In the genomic region with DNA sequence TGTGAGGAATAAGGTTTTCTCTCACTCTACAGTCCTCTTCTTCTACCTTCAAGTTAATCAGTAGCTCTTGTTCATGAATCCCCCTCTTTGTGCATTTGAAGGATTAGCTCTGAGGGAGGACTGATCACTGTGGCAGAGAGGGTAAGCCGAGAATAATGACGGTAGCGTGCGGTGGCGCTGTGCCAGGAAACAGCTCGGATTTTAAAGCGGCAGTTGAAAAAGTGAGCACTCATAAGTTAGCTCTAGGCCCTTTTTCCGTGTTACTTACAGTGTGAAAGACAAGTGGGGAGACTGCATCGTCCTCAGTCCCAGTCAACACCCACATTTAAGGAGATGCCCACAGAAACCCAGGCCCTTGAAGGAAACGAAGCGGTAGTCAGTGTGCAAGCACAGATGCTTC, we compare ENCODE assay signal across 10 mouse cellular contexts. TPM values are rescaled to one million over a fixed set of nuclear protein-coding genes. Genes with fewer than 3 reads are reported as not detected.
DNase-seq lines count a peak whose midpoint lies in the region; ATAC-seq lines count a peak whose summit lies in the region.
"Had no signal": no experiment of that assay in that cellular context is flagged by ENCODE, and none has a peak within 500 bp of the region (broad histone marks: within the 10 kb centered on the region; RNA-seq: fewer than 3 reads in every experiment).

No protein-coding gene starts in this region.

- no peak overlapping the region for H3K4me2 ChIP-seq in embryonic facial prominence, embryonic 11.5 days (ENCODE audit: low read depth, low read length)

- WGBS in embryonic facial prominence, embryonic 11.5 days, result 65% methylated on average over 11 of the region's 11 CpGs
- WGBS in embryonic facial prominence, embryonic 10.5 days, result 63% methylated on average over 11 of the region's 11 CpGs

- H3K27ac ChIP-seq in embryonic facial prominence, embryonic 11.5 days (replicated peaks; ENCODE audit: low read depth, low read length), result no peak overlapping the region
- H3K27ac ChIP-seq in embryonic facial prominence, embryonic 10.5 days (replicated peaks), result no peak overlapping the region

- intact Hi-C loops in heart, postnatal 14 days (cut with DNase I), result loop anchor here (10.0 kb wide), 1 partner anchor 772 kb away; no protein-coding TSS in a partner anchor
- intact Hi-C loops in left cerebral cortex, postnatal 36 days (cut with DNase I), result no loop called here

- peak; percentile 24 for DNase-seq in embryonic facial prominence, embryonic 11.5 days (ENCODE audit: low spot score)
- DNase-seq in embryonic facial prominence, embryonic 10.5 days (ENCODE audit: low spot score), result no peak
- peak; percentile 34 for DNase-seq in ovary, postnatal 36 days (ENCODE audit: low spot score)
- no peak for DNase-seq in ovary, adult 18-20 months (ENCODE audit: low spot score)
- DNase-seq in heart, postnatal 14 days, result peak; percentile 24 to 53
- peak; percentile 49 for DNase-seq in lung, postnatal 36 days
- no peak for DNase-seq in left cerebral cortex, postnatal 36 days (ENCODE audit: low spot score in 2 of 2)

- H3K27me3 ChIP-seq in embryonic facial prominence, embryonic 11.5 days (ENCODE audit: control insufficient read depth, insufficient read depth, low read length), result no peaks in the 10 kb centered on the region
- H3K27me3 ChIP-seq in embryonic facial prominence, embryonic 10.5 days (replicated peaks; ENCODE audit: low read depth, poor library complexity, severe bottlenecking), result no peaks in the 10 kb centered on the region

- no peak for ATAC-seq in embryonic facial prominence, embryonic 11.5 days (replicated peaks; ENCODE audit: insufficient number of reproducible peaks, low FRiP score, low TSS enrichment, low read depth)
- ATAC-seq in CD4-positive, CD25-positive, alpha-beta regulatory T cell, adult 4 months, result no peak

- no peak overlapping the region for H3K9ac ChIP-seq in embryonic facial prominence, embryonic 11.5 days (replicated peaks; ENCODE audit: low read length)

- H3K9me3 ChIP-seq in embryonic facial prominence, embryonic 11.5 days (replicated peaks; ENCODE audit: control insufficient read depth, low read length), result no peaks in the 10 kb centered on the region
- no peaks in the 10 kb centered on the region for H3K9me3 ChIP-seq in embryonic facial prominence, embryonic 10.5 days

- H3K4me3 ChIP-seq in embryonic facial prominence, embryonic 11.5 days (ENCODE audit: low read depth, low read length), result no peak overlapping the region
- no peak overlapping the region for H3K4me3 ChIP-seq in embryonic facial prominence, embryonic 10.5 days

- H3K36me3 ChIP-seq in embryonic facial prominence, embryonic 11.5 days (replicated peaks; ENCODE audit: control insufficient read depth, insufficient read depth, low read depth, low read length), result no peaks in the 10 kb centered on the region
- no peaks in the 10 kb centered on the region for H3K36me3 ChIP-seq in embryonic facial prominence, embryonic 10.5 days (replicated peaks)

- H3K4me1 ChIP-seq in embryonic facial prominence, embryonic 11.5 days (ENCODE audit: control insufficient read depth, insufficient read depth, low read length), result 0 out of 2 replicates have a peak, but pooled peaks cover 2% of the 10 kb centered on the region
- H3K4me1 ChIP-seq in embryonic facial prominence, embryonic 10.5 days, result peaks cover 5% of the 10 kb centered on the region

RNA-seq across cellular contexts. Expression of a gene that starts 19.3 kb away (rescaled TPM):
- polyA plus RNA-seq in embryonic facial prominence, embryonic 11.5 days (2014; fragmentation: Nextera tagmentation; extraction: Ambion mirVana), result 54.9 and 61.7 TPM in 2 replicates
- polyA plus RNA-seq in embryonic facial prominence, embryonic 10.5 days (2016; fragmentation: Nextera tagmentation; extraction: Ambion mirVana), result 60.1 and 61.2 TPM in 2 replicates
- 10 to 100 TPM; 27.4 to 30.9 TPM for total RNA-seq in heart, postnatal 14 days (2021)
- polyA plus RNA-seq in CD4-positive, CD25-positive, alpha-beta regulatory T cell, adult 4 months (2017; shearing (Covaris generic)), result 100 to 1,000 TPM in 1 of 2 experiments, 10 to 100 TPM in 1; 79.9 to 126 TPM
- total RNA-seq in left cerebral cortex, postnatal 36 days (2021), result 10 to 100 TPM; 48.3 to 61.0 TPM

RNA-seq across cellular contexts. Expression of a gene that starts 46.1 kb away (rescaled TPM):
- 5.5 and 5.9 TPM in 2 replicates for polyA plus RNA-seq in embryonic facial prominence, embryonic 11.5 days (2014; fragmentation: Nextera tagmentation; extraction: Ambion mirVana)
- polyA plus RNA-seq in embryonic facial prominence, embryonic 10.5 days (2016; fragmentation: Nextera tagmentation; extraction: Ambion mirVana), result 2.5 and 2.9 TPM in 2 replicates
- total RNA-seq in heart, postnatal 14 days (2021), result 1 to 10 TPM; 3.6 to 5.6 TPM
- 1 to 10 TPM; 1.0 to 1.1 TPM for polyA plus RNA-seq in CD4-positive, CD25-positive, alpha-beta regulatory T cell, adult 4 months (2017; shearing (Covaris generic))
- total RNA-seq in left cerebral cortex, postnatal 36 days (2021), result 10 to 100 TPM; 18.7 to 19.2 TPM
- total RNA-seq: hematopoietic stem cell, adult 5-6 weeks had no signal
- polyA plus RNA-seq: C2C12 had no signal

Comparison
In these comparisons a context has a peak if more than half of its experiments do, and no peak if none do; other contexts are left out.
1. DNase-seq: peak in embryonic facial prominence, embryonic 11.5 days (single experiment), ovary, postnatal 36 days (single experiment), heart, postnatal 14 days (2 of 2) and lung, postnatal 36 days (single experiment); none in embryonic facial prominence, embryonic 10.5 days (single experiment), ovary, adult 18-20 months (single experiment) and left cerebral cortex, postnatal 36 days (0 of 2).